Mouse (Mus musculus) myocyte (in vitro differentiated cells): ENCODE results near the gene Muc5b.

ENCODE experiments used
- CEBPB ChIP-seq: IDR thresholded peaks from 2 replicates; pipeline ENCODE4 v1.6.1; 2011; ENCODE audit warnings: mild to moderate bottlenecking, moderate library complexity; ENCODE audit not compliant: poor library complexity, insufficient read depth, severe bottlenecking
- E2F4 ChIP-seq: IDR thresholded peaks from one replicate; pipeline ENCODE4 v1.6.1; 2011; ENCODE audit warnings: mild to moderate bottlenecking, control low read depth, moderate library complexity; ENCODE audit not compliant: insufficient read depth
- MAX ChIP-seq: IDR thresholded peaks from one replicate; pipeline ENCODE4 v1.6.1; 2011; ENCODE audit warnings: low read depth, mild to moderate bottlenecking, control low read depth
- MYOD1 ChIP-seq, 3 experiments: IDR thresholded peaks; one replicate each; pipeline ENCODE4 v1.6.1; 2011; ENCODE audit warnings: control low read depth in 2 of 3, low read depth in 2 of 3, mild to moderate bottlenecking in 2 of 3, moderate library complexity in 1 of 3; ENCODE audit not compliant: insufficient read length in 2 of 3, control insufficient read depth in 1 of 3
- MYOG ChIP-seq, 3 experiments: IDR thresholded peaks; one replicate each; pipeline ENCODE4 v1.6.1; 2011; ENCODE audit warnings: control low read depth in 2 of 3, low read depth in 2 of 3, mild to moderate bottlenecking in 2 of 3; ENCODE audit not compliant: insufficient read length in 2 of 3, control insufficient read depth in 1 of 3, insufficient read depth in 1 of 3
- POLR2A ChIP-seq: IDR thresholded peaks from one replicate; pipeline ENCODE4 v1.6.1; 2011; ENCODE audit warnings: low read depth, mild to moderate bottlenecking, control low read depth, moderate library complexity; ENCODE audit not compliant: insufficient read length
- POLR2AphosphoS2 ChIP-seq: IDR thresholded peaks from one replicate; pipeline ENCODE4 v1.6.1; 2011; ENCODE audit warnings: low read depth, control low read depth; ENCODE audit not compliant: insufficient read length
- REST ChIP-seq: IDR thresholded peaks from one replicate; pipeline ENCODE4 v1.6.1; 2011; ENCODE audit warnings: mild to moderate bottlenecking, control low read depth, moderate library complexity; ENCODE audit not compliant: insufficient read depth, insufficient read length
- SRF ChIP-seq: IDR thresholded peaks from one replicate; pipeline ENCODE4 v1.6.1; 2011; ENCODE audit warnings: low read depth; ENCODE audit not compliant: control insufficient read depth, insufficient read length
- TCF12 ChIP-seq: IDR thresholded peaks from one replicate; pipeline ENCODE4 v1.6.1; 2011; ENCODE audit warnings: mild to moderate bottlenecking, control low read depth; ENCODE audit not compliant: poor library complexity, insufficient read depth, severe bottlenecking
- TCF3 ChIP-seq: IDR thresholded peaks from one replicate; pipeline ENCODE4 v1.6.1; 2011; ENCODE audit warnings: low read depth, control low read depth; ENCODE audit not compliant: insufficient read length
- USF1 ChIP-seq: IDR thresholded peaks from one replicate; pipeline ENCODE4 v1.6.1; 2011; ENCODE audit warnings: low read depth, mild to moderate bottlenecking, control low read depth, moderate library complexity

DNA sequence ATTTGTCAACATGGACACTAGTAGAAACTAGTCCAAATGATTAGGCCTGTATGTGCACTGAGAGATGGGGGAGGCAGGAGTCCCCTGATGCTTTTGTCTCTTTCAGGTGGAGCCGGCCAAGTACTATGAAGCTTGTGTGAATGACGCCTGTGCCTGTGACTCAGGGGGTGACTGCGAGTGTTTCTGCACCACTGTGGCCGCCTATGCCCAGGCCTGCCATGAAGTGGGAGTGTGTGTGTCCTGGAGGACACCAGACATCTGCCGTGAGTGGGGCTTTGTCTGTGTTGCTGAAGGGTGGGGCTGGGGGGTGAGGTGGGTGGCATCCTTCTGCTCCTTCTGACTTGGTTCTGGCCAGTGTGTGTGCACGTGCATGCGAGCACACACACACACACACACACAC, 35.7 kb upstream of the Muc5b start:
- TF ChIP-seq USF1 (no peak), POLR2A (no peak), MAX (no peak), E2F4 (no peak), TCF12 (no peak), MYOD1 (IDR thresholded peaks at IDR 0.05; ENCODE audit: control insufficient read depth in 1 of 3, insufficient read length in 2 of 3, low read depth in 2 of 3) (no peak), MYOG (IDR thresholded peaks at IDR 0.05; ENCODE audit: control insufficient read depth in 1 of 3, insufficient read depth in 1 of 3, insufficient read length in 2 of 3, low read depth in 2 of 3) (no peak), SRF (no peak), POLR2AphosphoS2 (no peak), TCF3 (no peak), REST (no peak), CEBPB (no peak)
